Mouse (Mus musculus) heart, embryonic 10.5 days (tissue): ENCODE measurements around the gene Plg. TPM values are rescaled to one million over a fixed set of nuclear protein-coding genes. Genes with fewer than 3 reads are reported as not detected.

Source experiments
- DNase-seq: peaks from one replicate; pipeline ENCODE4 v3.0.0-alpha.2; 2017; ENCODE audit warnings: low spot score
- H3K27ac ChIP-seq: fragments of 300-500 bp; sonication (generic); 2 replicates; pipeline ENCODE4 v1.5.1; 2016; ENCODE audit warnings: mild to moderate bottlenecking
- H3K27me3 ChIP-seq: fragments of 300-500 bp; sonication (generic); 2 replicates; pipeline ENCODE4 v1.6.1; 2016; ENCODE audit warnings: mild to moderate bottlenecking; ENCODE audit not compliant: poor library complexity, insufficient read depth, severe bottlenecking
- H3K36me3 ChIP-seq: fragments of 300-500 bp; sonication (generic); 2 replicates; pipeline ENCODE4 v1.6.1; 2016; ENCODE audit warnings: mild to moderate bottlenecking, moderate library complexity
- H3K4me1 ChIP-seq: fragments of 300-500 bp; sonication (generic); 2 replicates; pipeline ENCODE4 v1.6.1; 2016; ENCODE audit warnings: mild to moderate bottlenecking
- H3K4me3 ChIP-seq: fragments of 300-500 bp; sonication (generic); 2 replicates; pipeline ENCODE4 v1.5.1; 2016; ENCODE audit warnings: mild to moderate bottlenecking, moderate library complexity
- H3K9me3 ChIP-seq: fragments of 300-500 bp; sonication (generic); 2 replicates; pipeline ENCODE4 v1.6.1; 2016; ENCODE audit warnings: mild to moderate bottlenecking, moderate library complexity
- WGBS: fragments of 180-500 bp; shearing (Covaris S2); methylation state at CpG from one replicate; pipeline ENCODE4 v1.1.7; 2016; 5-methylcytosine and 5-hydroxymethylcytosine counted together
- polyA plus RNA-seq: library from polyadenylated mRNA; unstranded; fragments of >200 nt; fragmentation: Nextera tagmentation; extraction: Ambion mirVana; gene quantifications from 2 replicates; pipeline ENCODE4 v1.2.1, GENCODE M21; 2016

The Plg gene
- polyA plus RNA-seq, 1 experiment from 2014 or later: 19.7 TPM

GRCm38 (mm10) chr17:12437771-12438170, 59.4 kb downstream of the Plg start:
- Histone ChIP-seq H3K4me3 (no peak overlapping the region), H3K9me3 (no peaks in the 10 kb centered on the region), H3K36me3 (no peaks in the 10 kb centered on the region), H3K4me1 (peaks cover 5% of the 10 kb centered on the region; the same call in 1 of the 2 replicates), H3K27me3 (no peaks in the 10 kb centered on the region), H3K27ac (no peak overlapping the region)
- DNase-seq: no peak
- 85% methylated on average over 10 of the region's 10 CpGs for WGBS

GRCm38 (mm10) chr17:12444561-12444960, 66.2 kb downstream of the Plg start:
- Histone ChIP-seq H3K27me3 (no peaks in the 10 kb centered on the region), H3K4me1 (0 out of 2 replicates have a peak, but pooled peaks cover 2% of the 10 kb centered on the region), H3K4me3 (no peak overlapping the region), H3K27ac (no peak overlapping the region), H3K9me3 (no peaks in the 10 kb centered on the region), H3K36me3 (no peaks in the 10 kb centered on the region)
- 50% methylated on average over 2 of the region's 2 CpGs for WGBS
- DNase-seq: no peak

GRCm38 (mm10) chr17:12451234-12451633, 72.8 kb downstream of the Plg start:
- no peak overlapping the region for H3K27ac ChIP-seq
- 59% methylated on average over 4 of the region's 4 CpGs for WGBS
- peaks cover 5% of the 10 kb centered on the region; the same call in 1 of the 2 replicates for H3K27me3 ChIP-seq
- no peak for DNase-seq
- H3K4me3 ChIP-seq: no peak overlapping the region
- no peaks in the 10 kb centered on the region for H3K9me3 ChIP-seq
- H3K36me3 ChIP-seq: no peaks in the 10 kb centered on the region
- peaks cover 6% of the 10 kb centered on the region; the same call in 1 of the 2 replicates for H3K4me1 ChIP-seq

GRCm38 (mm10) chr17:12452862-12453531, 74.6 kb downstream of the Plg start:
- H3K4me1 ChIP-seq: peaks cover 6% of the 10 kb centered on the region; the same call in 1 of the 2 replicates
- no peak overlapping the region for H3K4me3 ChIP-seq
- H3K36me3 ChIP-seq: no peaks in the 10 kb centered on the region
- peaks cover 5% of the 10 kb centered on the region; the same call in 1 of the 2 replicates for H3K27me3 ChIP-seq
- 75% methylated on average over 11 of the region's 11 CpGs for WGBS
- H3K27ac ChIP-seq: no peak overlapping the region
- no peaks in the 10 kb centered on the region for H3K9me3 ChIP-seq
- no peak for DNase-seq

GRCm38 (mm10) chr17:12453691-12454090, 75.3 kb downstream of the Plg start:
- DNase-seq: no peak
- 69% methylated on average over 6 of the region's 6 CpGs for WGBS
- Histone ChIP-seq H3K9me3 (no peaks in the 10 kb centered on the region), H3K4me3 (no peak overlapping the region), H3K27ac (no peak overlapping the region), H3K36me3 (no peaks in the 10 kb centered on the region), H3K27me3 (peaks cover 5% of the 10 kb centered on the region; the same call in 1 of the 2 replicates), H3K4me1 (peaks cover 6% of the 10 kb centered on the region; the same call in 1 of the 2 replicates)

- Histone ChIP-seq H3K27me3 (peaks cover 1% of the 10 kb centered on the region; the same call in 1 of the 2 replicates), H3K36me3 (no peaks in the 10 kb centered on the region), H3K4me3 (no peak overlapping the region), H3K9me3 (no peaks in the 10 kb centered on the region), H3K4me1 (peaks cover 6% of the 10 kb centered on the region; the same call in 1 of the 2 replicates), H3K27ac (no peak overlapping the region)
- no peak for DNase-seq
- WGBS: 76% methylated on average over 5 of the region's 5 CpGs
These were observed 76.9 kb downstream of the Plg start for GRCm38 (mm10) chr17:12455143-12455790.

GRCm38 (mm10) chr17:12461168-12461567, 82.8 kb downstream of the Plg start:
- Histone ChIP-seq H3K27ac (no peak overlapping the region), H3K4me1 (no peaks in the 10 kb centered on the region), H3K27me3 (peaks cover 5% of the 10 kb centered on the region; the same call in 1 of the 2 replicates), H3K4me3 (no peak overlapping the region), H3K36me3 (no peaks in the 10 kb centered on the region), H3K9me3 (no peaks in the 10 kb centered on the region; the same call in 1 of the 2 replicates)
- DNase-seq: no peak

- Histone ChIP-seq H3K27me3 (peaks cover 5% of the 10 kb centered on the region; the same call in 1 of the 2 replicates), H3K36me3 (no peaks in the 10 kb centered on the region), H3K4me1 (peaks cover 16% of the 10 kb centered on the region; the same call in 1 of the 2 replicates), H3K27ac (no peak overlapping the region), H3K9me3 (no peaks in the 10 kb centered on the region), H3K4me3 (no peak overlapping the region)
- WGBS: 72% methylated on average over 4 of the region's 4 CpGs
- no peak for DNase-seq
These were observed 88.1 kb downstream of the Plg start for GRCm38 (mm10) chr17:12466501-12467000.

GRCm38 (mm10) chr17:12467642-12468041, 89.2 kb downstream of the Plg start:
- Histone ChIP-seq H3K27ac (peak overlapping the region; percentile 36; the same call in 1 of the 2 replicates), H3K36me3 (no peaks in the 10 kb centered on the region), H3K4me1 (peaks cover 16% of the 10 kb centered on the region; the same call in 1 of the 2 replicates), H3K4me3 (no peak overlapping the region), H3K9me3 (no peaks in the 10 kb centered on the region), H3K27me3 (peaks cover 5% of the 10 kb centered on the region; the same call in 1 of the 2 replicates)
- no peak for DNase-seq
- WGBS: 38% methylated on average over 3 of the region's 3 CpGs

GRCm38 (mm10) chr17:12468745-12469144, 90.3 kb downstream of the Plg start:
- no peak for DNase-seq

More at GRCm38 (mm10) chr17:12468745-12469144, 90.3 kb downstream of the Plg start:
- H3K4me1 ChIP-seq: peaks cover 16% of the 10 kb centered on the region; the same call in 1 of the 2 replicates
- peaks cover 5% of the 10 kb centered on the region; the same call in 1 of the 2 replicates for H3K27me3 ChIP-seq
- no peak overlapping the region for H3K4me3 ChIP-seq
- H3K36me3 ChIP-seq: no peaks in the 10 kb centered on the region
- no peak overlapping the region for H3K27ac ChIP-seq
- WGBS: 64% methylated on average over 5 of the region's 5 CpGs
- no peaks in the 10 kb centered on the region for H3K9me3 ChIP-seq
